Mouse (Mus musculus): Measurements from ENCODE around the gene Il22ra1. TPM values are rescaled to one million over a fixed set of nuclear protein-coding genes. Genes with fewer than 3 reads are reported as not detected.

Gene Il22ra1
- polyA plus RNA-seq, 1 experiment from 2014 or later, result not detected

GRCm38 (mm10) chr4:135761569-135761968 lies 33.6 kb downstream of the Il22ra1 start:
- WGBS, result 85% methylated on average over 7 of the region's 7 CpGs

GRCm38 (mm10) chr4:135762251-135762906 lies 34.4 kb downstream of the Il22ra1 start:
- peak overlapping the region; percentile 56; the same call in 1 of the 2 replicates for H3K27ac ChIP-seq

More at GRCm38 (mm10) chr4:135761569-135761968, 33.6 kb downstream of the Il22ra1 start:
- Histone ChIP-seq H3K27me3 (ENCODE audit: poor library complexity, severe bottlenecking) (peaks cover 13% of the 10 kb centered on the region; the same call in 1 of the 2 replicates), H3K27ac (0 out of 2 replicates have a peak overlapping the region, but pooled peaks have one; percentile 35), H3K4me1 (peaks cover 29% of the 10 kb centered on the region), H3K4me3 (no peak overlapping the region), H3K9me3 (no peaks in the 10 kb centered on the region), H3K36me3 (replicated peaks) (no peaks in the 10 kb centered on the region)
- no peak for DNase-seq (ENCODE audit: extremely low spot score, low spot score)

GRCm38 (mm10) chr4:135764700-135765099 lies 36.7 kb downstream of the Il22ra1 start:
- no peaks in the 10 kb centered on the region for H3K36me3 ChIP-seq (replicated peaks)
- H3K27me3 ChIP-seq (ENCODE audit: poor library complexity, severe bottlenecking), result 0 out of 2 replicates have a peak, but pooled peaks cover 5% of the 10 kb centered on the region
- H3K9me3 ChIP-seq, result no peaks in the 10 kb centered on the region
- H3K27ac ChIP-seq, result no peak overlapping the region
- no peak for DNase-seq (ENCODE audit: extremely low spot score, low spot score)
- WGBS, result 88% methylated on average over 13 of the region's 13 CpGs
- H3K4me1 ChIP-seq, result peaks cover 20% of the 10 kb centered on the region
- no peak overlapping the region for H3K4me3 ChIP-seq

More at GRCm38 (mm10) chr4:135762251-135762906, 34.4 kb downstream of the Il22ra1 start:
- Histone ChIP-seq H3K36me3 (replicated peaks) (no peaks in the 10 kb centered on the region), H3K4me3 (peak overlapping the region; percentile 48), H3K27me3 (ENCODE audit: poor library complexity, severe bottlenecking) (peaks cover 13% of the 10 kb centered on the region; the same call in 1 of the 2 replicates), H3K4me1 (peaks cover 29% of the 10 kb centered on the region), H3K9me3 (no peaks in the 10 kb centered on the region)
- DNase-seq (ENCODE audit: extremely low spot score, low spot score), result peak; percentile 65
- 11% methylated on average over 18 of the region's 19 CpGs for WGBS

- Histone ChIP-seq H3K27ac (no peak overlapping the region), H3K27me3 (ENCODE audit: poor library complexity, severe bottlenecking) (0 out of 2 replicates have a peak, but pooled peaks cover 3% of the 10 kb centered on the region), H3K4me3 (no peak overlapping the region), H3K4me1 (peaks cover 19% of the 10 kb centered on the region), H3K9me3 (no peaks in the 10 kb centered on the region), H3K36me3 (replicated peaks) (no peaks in the 10 kb centered on the region)
- no peak for DNase-seq (ENCODE audit: extremely low spot score, low spot score)
- 80% methylated on average over 8 of the region's 8 CpGs for WGBS
These were observed 37.7 kb downstream of the Il22ra1 start for GRCm38 (mm10) chr4:135765707-135766106.

GRCm38 (mm10) chr4:135766976-135767375 lies 39.0 kb downstream of the Il22ra1 start:
- H3K4me1 ChIP-seq, result peaks cover 8% of the 10 kb centered on the region
- WGBS, result 78% methylated on average over 3 of the region's 3 CpGs
- no peak for DNase-seq (ENCODE audit: extremely low spot score, low spot score)
- no peaks in the 10 kb centered on the region for H3K27me3 ChIP-seq (ENCODE audit: poor library complexity, severe bottlenecking)
- H3K9me3 ChIP-seq, result no peaks in the 10 kb centered on the region
- H3K4me3 ChIP-seq, result no peak overlapping the region
- no peaks in the 10 kb centered on the region for H3K36me3 ChIP-seq (replicated peaks)
- H3K27ac ChIP-seq, result no peak overlapping the region

GRCm38 (mm10) chr4:135768572-135769526 lies 40.9 kb downstream of the Il22ra1 start:
- Histone ChIP-seq H3K27ac (no peak overlapping the region), H3K9me3 (no peaks in the 10 kb centered on the region), H3K4me1 (0 out of 2 replicates have a peak, but pooled peaks cover 5% of the 10 kb centered on the region), H3K36me3 (replicated peaks) (no peaks in the 10 kb centered on the region), H3K4me3 (no peak overlapping the region), H3K27me3 (ENCODE audit: poor library complexity, severe bottlenecking) (no peaks in the 10 kb centered on the region)
- DNase-seq (ENCODE audit: extremely low spot score, low spot score), result peak; percentile 30
- 64% methylated on average over 14 of the region's 14 CpGs for WGBS

GRCm38 (mm10) chr4:135770611-135771305 lies 42.8 kb downstream of the Il22ra1 start:
- Histone ChIP-seq H3K4me1 (peaks cover 12% of the 10 kb centered on the region; the same call in 1 of the 2 replicates), H3K27ac (no peak overlapping the region), H3K36me3 (replicated peaks) (no peaks in the 10 kb centered on the region), H3K27me3 (ENCODE audit: poor library complexity, severe bottlenecking) (no peaks in the 10 kb centered on the region; the same call in 1 of the 2 replicates), H3K4me3 (no peak overlapping the region), H3K9me3 (no peaks in the 10 kb centered on the region)
- 88% methylated on average over 18 of the region's 18 CpGs for WGBS
- DNase-seq (ENCODE audit: extremely low spot score, low spot score), result no peak

- no peak for DNase-seq (ENCODE audit: extremely low spot score, low spot score)
- H3K27ac ChIP-seq, result no peak overlapping the region
- no peaks in the 10 kb centered on the region for H3K9me3 ChIP-seq
- H3K27me3 ChIP-seq (ENCODE audit: poor library complexity, severe bottlenecking), result no peaks in the 10 kb centered on the region; the same call in 1 of the 2 replicates
- H3K36me3 ChIP-seq (replicated peaks), result no peaks in the 10 kb centered on the region
- WGBS, result 86% methylated on average over 6 of the region's 6 CpGs
- peaks cover 12% of the 10 kb centered on the region; the same call in 1 of the 2 replicates for H3K4me1 ChIP-seq
- H3K4me3 ChIP-seq, result no peak overlapping the region
These were observed 43.6 kb downstream of the Il22ra1 start for GRCm38 (mm10) chr4:135771592-135771991.

- Histone ChIP-seq H3K4me3 (no peak overlapping the region), H3K4me1 (peaks cover 12% of the 10 kb centered on the region; the same call in 1 of the 2 replicates), H3K9me3 (no peaks in the 10 kb centered on the region), H3K36me3 (replicated peaks) (no peaks in the 10 kb centered on the region), H3K27me3 (ENCODE audit: poor library complexity, severe bottlenecking) (no peaks in the 10 kb centered on the region; the same call in 1 of the 2 replicates), H3K27ac (no peak overlapping the region)
- no peak for DNase-seq (ENCODE audit: extremely low spot score, low spot score)
- WGBS, result 81% methylated on average over 4 of the region's 4 CpGs
These were observed 44.7 kb downstream of the Il22ra1 start for GRCm38 (mm10) chr4:135772671-135773070.

GRCm38 (mm10) chr4:135774496-135774895 lies 46.5 kb downstream of the Il22ra1 start:
- Histone ChIP-seq H3K27ac (no peak overlapping the region), H3K9me3 (no peaks in the 10 kb centered on the region), H3K4me3 (no peak overlapping the region), H3K27me3 (ENCODE audit: poor library complexity, severe bottlenecking) (no peaks in the 10 kb centered on the region; the same call in 1 of the 2 replicates), H3K36me3 (replicated peaks) (no peaks in the 10 kb centered on the region), H3K4me1 (peaks cover 12% of the 10 kb centered on the region; the same call in 1 of the 2 replicates)
- no peak for DNase-seq (ENCODE audit: extremely low spot score, low spot score)
- 74% methylated on average over 8 of the region's 8 CpGs for WGBS

GRCm38 (mm10) chr4:135776850-135777249 lies 48.9 kb downstream of the Il22ra1 start:
- no peaks in the 10 kb centered on the region for H3K36me3 ChIP-seq (replicated peaks)
- peaks cover 12% of the 10 kb centered on the region; the same call in 1 of the 2 replicates for H3K4me1 ChIP-seq
- no peak for DNase-seq (ENCODE audit: extremely low spot score, low spot score)
- 86% methylated on average over 4 of the region's 4 CpGs for WGBS
- no peaks in the 10 kb centered on the region; the same call in 1 of the 2 replicates for H3K27me3 ChIP-seq (ENCODE audit: poor library complexity, severe bottlenecking)
- no peak overlapping the region for H3K27ac ChIP-seq
- H3K4me3 ChIP-seq, result no peak overlapping the region
- no peaks in the 10 kb centered on the region for H3K9me3 ChIP-seq

- Histone ChIP-seq H3K4me3 (no peak overlapping the region), H3K4me1 (peaks cover 1% of the 10 kb centered on the region; the same call in 1 of the 2 replicates), H3K27ac (no peak overlapping the region), H3K9me3 (no peaks in the 10 kb centered on the region), H3K36me3 (replicated peaks) (no peaks in the 10 kb centered on the region), H3K27me3 (ENCODE audit: poor library complexity, severe bottlenecking) (no peaks in the 10 kb centered on the region)
- no peak for DNase-seq (ENCODE audit: extremely low spot score, low spot score)
- 72% methylated on average over 9 of the region's 9 CpGs for WGBS
These were observed 51.7 kb downstream of the Il22ra1 start for GRCm38 (mm10) chr4:135779661-135780060.

Data from forebrain, embryonic 10.5 days (tissue).